Mouse (Mus musculus) small intestine, adult 2 months (tissue): ENCODE data around the gene Ngb.

Experiments
- CTCF ChIP-seq: fragments of 200-500 bp; IDR thresholded peaks from 2 replicates; pipeline ENCODE4 v1.5.1; 2012; ENCODE audit warnings: low read depth, mild to moderate bottlenecking, control low read depth, inconsistent platforms, low read length, moderate library complexity, mixed read lengths; ENCODE audit not compliant: insufficient replicate concordance, insufficient read length; ENCODE audit errors: extremely low read depth
- POLR2A ChIP-seq: fragments of 200-500 bp; IDR thresholded peaks from 2 replicates; pipeline ENCODE4 v1.6.1; 2012; ENCODE audit warnings: low read depth, mild to moderate bottlenecking, control low read depth, inconsistent platforms, low read length, moderate library complexity

GRCm38 (mm10) chr12:87107357-87107977 is 5.1 kb upstream of the Ngb start:
- no peak for TF ChIP-seq POLR2A
- TF ChIP-seq CTCF, result no peak
